In the genomic region with DNA sequence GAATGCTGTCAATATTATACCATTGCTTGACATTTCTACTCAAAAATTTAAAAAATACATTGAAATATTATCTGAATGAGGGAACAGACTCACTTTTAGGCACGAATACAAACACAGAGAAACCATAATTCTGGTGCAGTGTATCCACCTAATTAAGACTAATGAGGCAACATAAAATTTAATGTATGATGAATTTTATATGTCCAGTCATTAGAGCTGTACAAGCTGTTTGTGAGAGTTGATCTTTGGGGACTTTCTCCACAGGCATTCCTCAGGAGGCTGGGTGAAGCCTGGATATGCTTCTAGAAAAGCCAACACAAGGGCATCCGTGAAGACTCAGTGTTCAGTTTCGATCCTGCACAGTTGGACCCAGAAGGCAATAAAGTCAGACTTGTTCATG, we compare ENCODE assay signal across 28 mouse cellular contexts.
"Had no signal": no experiment of that assay in that cellular context is flagged by ENCODE, and none has a peak within 500 bp of the region (broad histone marks: within the 10 kb centered on the region; RNA-seq: fewer than 3 reads in every experiment).

No protein-coding gene starts in this region.

- H3K4me2 ChIP-seq: embryonic facial prominence, embryonic 12.5 days; embryonic facial prominence, embryonic 13.5 days; embryonic facial prominence, embryonic 15.5 days; forebrain, embryonic 12.5 days; forebrain, embryonic 13.5 days; forebrain, embryonic 15.5 days had no signal

- H3K4me3 ChIP-seq: embryonic facial prominence, embryonic 10.5 days; embryonic facial prominence, embryonic 12.5 days; embryonic facial prominence, embryonic 13.5 days; embryonic facial prominence, embryonic 15.5 days; erythroblast, embryonic 14.5 days; forebrain, embryonic 10.5 days; forebrain, embryonic 12.5 days; forebrain, embryonic 13.5 days; forebrain, embryonic 15.5 days; gastrocnemius, adult 2 months had no signal

- H3K27ac ChIP-seq: embryonic facial prominence, embryonic 10.5 days; embryonic facial prominence, embryonic 12.5 days; embryonic facial prominence, embryonic 13.5 days; embryonic facial prominence, embryonic 15.5 days; forebrain, embryonic 10.5 days; forebrain, embryonic 12.5 days; forebrain, embryonic 13.5 days; forebrain, embryonic 15.5 days had no signal

- H3K4me1 ChIP-seq: embryonic facial prominence, embryonic 12.5 days; embryonic facial prominence, embryonic 15.5 days; forebrain, embryonic 10.5 days; forebrain, embryonic 12.5 days; forebrain, embryonic 13.5 days; forebrain, embryonic 15.5 days had no signal

- H3K9ac ChIP-seq: embryonic facial prominence, embryonic 12.5 days; embryonic facial prominence, embryonic 13.5 days; embryonic facial prominence, embryonic 15.5 days; forebrain, embryonic 12.5 days; forebrain, embryonic 13.5 days; forebrain, embryonic 15.5 days; forebrain, postnatal 0 days had no signal

- H3K9me3 ChIP-seq: embryonic facial prominence, embryonic 10.5 days; embryonic facial prominence, embryonic 12.5 days; embryonic facial prominence, embryonic 13.5 days; embryonic facial prominence, embryonic 15.5 days; forebrain, embryonic 10.5 days; forebrain, embryonic 12.5 days; forebrain, embryonic 13.5 days; forebrain, embryonic 15.5 days had no signal

- H3K27me3 ChIP-seq: embryonic facial prominence, embryonic 12.5 days; embryonic facial prominence, embryonic 13.5 days; embryonic facial prominence, embryonic 15.5 days; forebrain, embryonic 12.5 days; forebrain, embryonic 13.5 days; forebrain, embryonic 15.5 days had no signal

- ATAC-seq: forebrain, embryonic 13.5 days; forebrain, embryonic 14.5 days; forebrain, embryonic 15.5 days; forebrain, embryonic 16.5 days; forebrain, postnatal 0 days had no signal

- H3K36me3 ChIP-seq: embryonic facial prominence, embryonic 10.5 days; embryonic facial prominence, embryonic 12.5 days; embryonic facial prominence, embryonic 13.5 days; embryonic facial prominence, embryonic 15.5 days; forebrain, embryonic 10.5 days; forebrain, embryonic 12.5 days; forebrain, embryonic 15.5 days had no signal

- DNase-seq: cerebellum, adult 2 months; cerebellum, adult 8-10 months; cerebellum, adult 9-10 months; cerebellum, adult 9-11 months; cerebellum, postnatal 10 days; cerebellum, postnatal 14 days; cerebellum, postnatal 25 days; cerebellum, postnatal 36 days; embryo, embryonic 11 days; forebrain, postnatal 0 days; gastrocnemius, adult 2 months; gastrocnemius, postnatal 10 days; gastrocnemius, postnatal 14 days; gastrocnemius, postnatal 25 days; gastrocnemius, postnatal 36 days; heart, adult 11 months; heart, adult 18-20 months had no signal
